Mouse (Mus musculus): ENCODE measurements around the gene Taf1c. TPM values are rescaled to one million over a fixed set of nuclear protein-coding genes. Genes with fewer than 3 reads are reported as not detected.

Gene Taf1c
- total RNA-seq, 4 experiments from 2014 or later, result 10.7 to 11.8 (median 11.5) TPM

- peak; percentile 87 to 93 for DNase-seq (ENCODE audit: low spot score in 2 of 2)
Observed at GRCm38 (mm10) chr8:119574437-119575365, 30.3 kb downstream of the Taf1c start, which contains the start of the genes Hsdl1 and Dnaaf1. TSS of gene Hsdl1 (minus strand) at chr8:119575183. TSS of gene Dnaaf1 (plus strand) at chr8:119575235.

GRCm38 (mm10) chr8:119572411-119572810, 32.6 kb downstream of the Taf1c start:
- no peak for DNase-seq (ENCODE audit: low spot score in 2 of 2)

GRCm38 (mm10) chr8:119571135-119571534, 33.9 kb downstream of the Taf1c start:
- DNase-seq (ENCODE audit: low spot score in 2 of 2), result no peak

GRCm38 (mm10) chr8:119569881-119570280, 35.1 kb downstream of the Taf1c start:
- DNase-seq (ENCODE audit: low spot score in 2 of 2), result no peak

GRCm38 (mm10) chr8:119568951-119569350, 36.1 kb downstream of the Taf1c start:
- no peak for DNase-seq (ENCODE audit: low spot score in 2 of 2)

GRCm38 (mm10) chr8:119568251-119568650, 36.8 kb downstream of the Taf1c start:
- DNase-seq (ENCODE audit: low spot score in 2 of 2), result no peak

GRCm38 (mm10) chr8:119566367-119566766, 38.7 kb downstream of the Taf1c start:
- no peak for DNase-seq (ENCODE audit: low spot score in 2 of 2)

- DNase-seq (ENCODE audit: low spot score in 2 of 2), result no peak
Observed at GRCm38 (mm10) chr8:119563849-119564251, 41.2 kb downstream of the Taf1c start.

GRCm38 (mm10) chr8:119559402-119559720, 45.7 kb downstream of the Taf1c start:
- no peak for DNase-seq (ENCODE audit: low spot score in 2 of 2)

GRCm38 (mm10) chr8:119558603-119559401, 46.2 kb downstream of the Taf1c start, which contains the start of gene Mbtps1:
TSS of gene Mbtps1 (minus strand) at chr8:119558735.
- peak; percentile 94 to 96 for DNase-seq (ENCODE audit: low spot score in 2 of 2)

GRCm38 (mm10) chr8:119557821-119558602, 47.0 kb downstream of the Taf1c start:
- DNase-seq (ENCODE audit: low spot score in 2 of 2), result no peak

GRCm38 (mm10) chr8:119557132-119557531, 47.9 kb downstream of the Taf1c start:
- DNase-seq (ENCODE audit: low spot score in 2 of 2), result no peak

- DNase-seq (ENCODE audit: low spot score in 2 of 2), result no peak
Observed at GRCm38 (mm10) chr8:119555861-119556260, 49.2 kb downstream of the Taf1c start.

GRCm38 (mm10) chr8:119552967-119553366, 52.1 kb downstream of the Taf1c start:
- no peak for DNase-seq (ENCODE audit: low spot score in 2 of 2)

GRCm38 (mm10) chr8:119548560-119549113, 56.4 kb downstream of the Taf1c start:
- DNase-seq (ENCODE audit: low spot score in 2 of 2), result no peak

Other genes with a start within 250 kb of the Taf1c start
- gene Mlycd, start 210.3 kb downstream of the Taf1c start, total RNA-seq (2022), result 10 to 100 TPM; 26.3 to 28.5 (median 27.2) TPM
- gene Osgin1, start 171.1 kb downstream of the Taf1c start, total RNA-seq (2022), result 1 to 10 TPM in 2 of 4 experiments, under 1 TPM in 2; 0.22 to 1.2 (median 0.91) TPM
- gene Necab2, start 158.5 kb downstream of the Taf1c start, total RNA-seq (2022), result 100 to 1,000 TPM; 104 to 119 (median 115) TPM
- gene Slc38a8, start 103.5 kb downstream of the Taf1c start, total RNA-seq (2022), result under 1 TPM in 3 of 4 experiments, not detected in 1; 0.23 to 0.41 (median 0.40) TPM
- 10 to 100 TPM; 75.6 to 83.8 (median 80.9) TPM for gene Mbtps1, start 46.5 kb downstream of the Taf1c start, total RNA-seq (2022)
- gene Hsdl1, start 30.0 kb downstream of the Taf1c start, total RNA-seq (2022), result 10 to 100 TPM; 43.8 to 51.8 (median 49.7) TPM
- gene Dnaaf1, start 30.0 kb downstream of the Taf1c start, total RNA-seq (2022), result under 1 TPM; 0.13 to 0.43 (median 0.17) TPM
- 1 to 10 TPM in 2 of 4 experiments, under 1 TPM in 2; 0.33 to 1.1 (median 0.71) TPM for gene Adad2, start 7.5 kb upstream of the Taf1c start, total RNA-seq (2022)
- gene Kcng4, start 30.5 kb upstream of the Taf1c start, total RNA-seq (2022), result 1 to 10 TPM; 1.7 to 3.8 (median 2.8) TPM
- 1 to 10 TPM; 5.9 to 7.8 (median 7.0) TPM for gene Wfdc1, start 61.1 kb upstream of the Taf1c start, total RNA-seq (2022)
- gene Atp2c2, start 94.8 kb upstream of the Taf1c start, total RNA-seq (2022), result 1 to 10 TPM; 1.9 to 2.4 (median 2.2) TPM
- 10 to 100 TPM; 12.5 to 15.9 (median 15.5) TPM for gene Tldc1, start 173.2 kb upstream of the Taf1c start, total RNA-seq (2022)
- 100 to 1,000 TPM; 119 to 176 (median 137) TPM for gene Cotl1, start 235.3 kb upstream of the Taf1c start, total RNA-seq (2022)